Mouse (Mus musculus) leukemia stem cell, adult 10-12 weeks (primary cell): ENCODE measurements around the gene Gm21897. TPM values are rescaled to one million over a fixed set of nuclear protein-coding genes. Genes with fewer than 3 reads are reported as not detected.

Source experiments
- polyA plus RNA-seq: library from polyadenylated mRNA; stranded (reverse); fragments of >175 nt; gene quantifications from 2 replicates; pipeline ENCODE4 v1.2.3, GENCODE M21; 2012; ENCODE audit warnings: low replicate concordance

The Gm21897 gene
- polyA plus RNA-seq: not detected in 2 replicates

DNA sequence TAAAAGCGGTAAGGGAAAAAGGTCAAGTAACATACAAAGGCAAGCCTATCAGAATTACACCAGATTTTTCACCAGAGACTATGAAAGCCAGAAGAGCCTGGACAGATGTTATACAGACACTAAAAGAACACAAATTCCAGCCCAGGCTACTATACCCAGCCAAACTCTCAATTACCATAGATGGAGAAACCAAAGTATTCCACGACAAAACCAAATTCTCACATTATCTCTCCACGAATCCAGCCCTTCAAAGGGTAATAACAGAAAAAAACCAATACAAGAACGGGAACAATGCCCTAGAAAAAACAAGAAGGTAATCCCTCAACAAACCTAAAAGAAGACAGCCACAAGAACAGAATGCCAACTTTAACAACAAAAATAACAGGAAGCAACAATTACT is at the start of gene Gm21897:
Gm21897 (plus strand) TSS at position 301 of the 400 bp plus-strand sequence.

